Mouse (Mus musculus): ENCODE data around the gene Slf1.

DNA sequence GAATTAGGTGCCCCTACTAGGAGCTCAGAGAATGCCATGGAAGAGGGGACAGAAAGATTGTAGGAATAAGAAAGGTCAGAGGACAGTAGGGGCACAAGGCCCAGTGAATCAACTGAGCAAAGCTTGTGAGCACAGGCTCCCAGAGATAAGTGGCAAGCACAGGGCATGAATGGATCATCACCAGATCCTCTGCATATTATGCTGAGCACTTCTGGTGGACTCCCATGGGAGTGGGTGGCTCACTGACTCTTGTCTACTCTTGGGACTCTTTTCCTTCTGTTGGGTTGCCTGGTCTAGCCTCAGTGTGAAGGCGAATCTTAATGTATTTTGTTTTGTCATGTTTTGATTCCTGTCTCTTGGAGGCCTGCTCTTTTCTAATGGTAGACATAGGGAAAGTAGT lies 66.4 kb downstream of the Slf1 start:
- TF ChIP-seq CTCF (IDR thresholded peaks at IDR 0.05): no peak
- TF ChIP-seq EP300 (IDR thresholded peaks at IDR 0.05; ENCODE audit: insufficient read depth, low read depth, low read length): no peak
- no peak for TF ChIP-seq POLR2A (IDR thresholded peaks at IDR 0.05; ENCODE audit: insufficient read depth, low read depth, low read length)

Measured in heart, adult 2 months (tissue).